Mouse (Mus musculus): ENCODE data around the gene Zfp579.

Gene Zfp579

DNA sequence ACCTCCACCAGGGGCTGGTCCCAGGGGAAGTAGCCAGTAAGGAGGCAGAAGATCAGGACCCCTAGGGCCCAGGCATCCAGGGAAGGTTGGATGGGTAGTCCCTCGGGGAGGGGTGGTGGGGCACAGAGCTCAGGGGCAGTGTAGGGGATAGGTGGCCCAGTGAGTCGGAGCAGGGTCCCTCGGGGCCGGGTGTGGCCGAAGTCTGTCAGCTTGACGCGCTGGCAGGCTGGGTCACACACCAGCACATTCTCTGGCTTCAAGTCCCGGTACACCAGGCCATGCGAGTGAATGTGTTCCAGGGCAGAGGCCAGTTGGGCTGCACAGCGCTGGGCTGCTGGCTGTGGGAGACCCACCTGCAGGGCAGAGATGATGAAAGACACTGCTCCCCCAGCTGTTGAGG lies 38.6 kb downstream of the Zfp579 start:
- DNase-seq (ENCODE audit: low spot score in 2 of 2) = no peak

DNA sequence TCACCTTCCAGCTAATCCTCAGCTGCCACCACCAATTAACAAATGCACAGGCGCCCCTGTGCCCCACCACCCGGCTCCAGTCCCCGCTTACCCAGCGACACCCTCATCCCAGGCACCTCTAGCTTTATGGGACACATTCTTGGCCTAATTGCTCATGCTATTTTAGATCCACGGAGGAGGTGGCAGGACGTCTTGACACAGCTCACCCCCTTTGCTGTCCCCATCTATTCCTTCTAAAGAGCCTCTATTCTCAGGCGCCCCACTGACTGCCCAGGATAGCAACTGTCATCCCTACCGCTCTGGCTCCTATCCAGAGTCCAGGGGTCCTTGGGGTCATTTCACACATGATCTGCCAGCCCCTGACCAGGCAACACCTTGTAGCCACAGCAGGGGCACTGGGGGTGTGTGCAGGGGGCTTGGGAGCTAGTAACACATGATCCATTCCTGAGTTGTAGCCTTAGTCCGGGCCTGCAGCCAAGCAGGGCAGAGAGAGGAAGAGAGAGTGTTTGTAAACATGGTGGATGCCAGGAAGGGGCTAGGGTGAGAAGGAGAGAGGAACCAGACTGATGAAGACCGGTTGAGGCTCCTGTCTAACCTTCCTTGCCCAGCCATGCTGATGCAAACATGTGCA lies 42.0 kb downstream of the Zfp579 start:
- DNase-seq (ENCODE audit: low spot score in 2 of 2) = no peak

DNA sequence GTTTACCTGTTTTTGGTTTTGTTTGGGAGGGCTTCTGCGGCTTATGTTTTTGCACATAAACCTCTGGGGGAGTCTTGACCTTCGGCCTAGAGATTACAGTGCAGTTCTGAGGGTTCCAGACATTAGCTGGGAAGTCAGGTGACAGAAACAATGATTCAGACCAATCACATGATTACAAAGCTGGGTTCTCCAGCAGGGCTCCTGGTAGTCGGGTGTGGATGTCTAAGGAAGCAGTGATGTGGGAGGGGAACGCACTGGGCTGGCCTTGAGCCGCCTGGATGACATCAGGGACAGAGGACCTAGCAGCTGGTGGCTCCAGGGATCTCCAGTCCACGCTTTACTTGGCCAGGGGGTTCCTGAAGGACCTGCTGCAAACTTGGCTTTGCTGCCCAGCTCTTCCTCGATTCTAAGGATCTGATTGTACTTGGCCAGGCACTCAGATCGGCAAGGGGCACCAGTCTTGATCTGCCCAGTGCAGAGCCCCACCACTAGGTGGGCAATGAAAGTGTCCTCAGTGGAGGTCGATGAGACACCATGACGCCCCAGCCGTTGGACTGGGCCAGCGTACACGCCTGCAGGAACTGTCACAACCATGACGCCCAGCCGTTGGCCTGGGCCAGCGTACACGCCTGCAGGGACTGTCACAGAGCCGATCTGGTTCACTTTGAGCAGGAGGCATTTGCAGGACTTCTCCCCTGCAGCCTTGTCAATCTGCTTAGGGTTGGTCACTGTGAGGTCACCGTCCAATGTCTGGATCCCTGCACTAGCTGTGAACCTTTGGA lies 45.2 kb downstream of the Zfp579 start:
- no peak for DNase-seq (ENCODE audit: low spot score in 2 of 2)

DNA sequence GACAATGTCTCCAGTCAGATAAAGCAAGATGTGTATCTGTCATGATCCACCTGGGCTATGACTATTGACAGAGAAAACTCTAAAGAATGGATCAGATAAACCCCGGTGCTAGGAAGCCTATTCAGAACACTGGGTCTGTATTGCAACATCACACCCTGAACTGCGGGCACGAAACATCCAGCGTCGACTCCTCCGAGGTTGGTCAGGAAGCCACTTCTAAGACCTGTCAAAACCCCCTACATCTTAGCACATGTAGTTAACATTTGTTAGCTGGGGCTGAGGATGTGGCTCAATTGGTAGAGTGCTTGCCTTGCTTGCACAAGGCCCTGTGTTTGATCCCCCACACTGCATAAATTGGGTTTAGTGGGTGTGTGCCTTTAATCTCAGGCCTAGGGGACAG lies 47.6 kb downstream of the Zfp579 start:
- DNase-seq (ENCODE audit: low spot score in 2 of 2) = no peak

DNA sequence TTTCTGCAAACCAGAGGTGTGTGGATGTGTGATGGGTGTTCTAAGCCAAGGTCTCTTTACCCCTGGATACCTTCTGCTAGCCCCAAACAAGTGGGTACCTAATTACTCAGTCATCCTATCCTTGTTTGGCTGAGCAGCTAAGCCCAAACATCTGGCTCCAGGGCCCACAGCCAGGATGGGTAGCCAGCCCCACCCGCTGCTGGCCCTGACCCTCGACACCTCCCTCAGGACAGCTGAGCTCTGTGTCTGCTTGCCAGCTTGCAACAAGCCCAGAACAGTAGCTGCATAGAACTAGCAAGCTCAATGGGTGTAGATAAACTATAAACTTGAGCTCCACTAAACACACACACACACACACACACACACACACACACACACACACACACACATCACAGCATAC lies 48.1 kb downstream of the Zfp579 start:
- no peak for DNase-seq (ENCODE audit: low spot score in 2 of 2)

DNA sequence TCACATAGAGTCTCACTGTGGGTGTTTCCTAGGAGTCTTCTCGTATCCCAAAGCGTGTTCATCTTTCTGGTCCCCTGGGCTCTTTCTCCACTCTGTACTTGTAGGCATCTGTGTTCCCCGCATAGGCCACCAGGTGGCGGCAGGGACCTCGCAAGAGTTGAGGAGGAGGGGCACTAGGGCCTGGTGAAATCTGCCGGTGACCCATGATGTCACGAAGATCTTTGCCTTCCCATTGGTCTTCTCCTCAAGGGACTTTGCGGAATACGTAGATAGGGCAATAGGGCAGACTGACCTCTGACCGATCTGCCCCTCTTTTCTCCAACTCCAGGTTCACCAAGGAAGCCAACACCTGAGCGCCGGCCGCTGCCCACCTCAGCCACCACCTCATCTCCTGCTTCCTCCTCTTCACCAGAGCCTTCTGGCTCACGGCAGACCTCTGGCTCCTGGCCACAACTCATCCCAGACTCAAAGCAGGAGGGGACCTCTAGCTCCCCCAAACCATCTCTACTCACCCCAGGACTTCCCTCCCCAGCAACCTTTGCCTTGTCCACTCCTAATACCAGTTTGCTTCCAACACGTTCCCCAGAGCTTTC lies 52.6 kb downstream of the Zfp579 start:
- peak; percentile 87 to 98 for DNase-seq (ENCODE audit: low spot score in 2 of 2)

DNA sequence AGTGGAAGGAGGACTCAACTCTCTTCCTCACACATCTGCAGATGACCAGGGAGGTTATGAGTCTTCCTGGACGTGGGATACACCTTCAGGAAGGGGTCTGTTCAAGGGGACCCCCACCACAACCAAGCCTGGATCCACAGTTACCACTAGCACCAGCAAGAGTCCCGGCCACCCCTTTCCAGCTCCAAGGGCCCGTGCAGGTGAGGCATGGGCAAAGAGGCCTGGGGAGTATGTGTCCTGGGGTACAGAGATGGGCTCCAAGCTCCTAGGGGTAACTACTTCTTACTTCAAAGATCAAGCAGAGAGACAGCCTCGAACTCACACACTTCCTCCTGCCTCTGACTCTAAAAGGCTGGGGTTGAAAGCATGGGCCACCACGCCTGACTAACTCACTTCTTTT lies 53.3 kb downstream of the Zfp579 start:
- DNase-seq (ENCODE audit: low spot score in 2 of 2) = no peak

DNA sequence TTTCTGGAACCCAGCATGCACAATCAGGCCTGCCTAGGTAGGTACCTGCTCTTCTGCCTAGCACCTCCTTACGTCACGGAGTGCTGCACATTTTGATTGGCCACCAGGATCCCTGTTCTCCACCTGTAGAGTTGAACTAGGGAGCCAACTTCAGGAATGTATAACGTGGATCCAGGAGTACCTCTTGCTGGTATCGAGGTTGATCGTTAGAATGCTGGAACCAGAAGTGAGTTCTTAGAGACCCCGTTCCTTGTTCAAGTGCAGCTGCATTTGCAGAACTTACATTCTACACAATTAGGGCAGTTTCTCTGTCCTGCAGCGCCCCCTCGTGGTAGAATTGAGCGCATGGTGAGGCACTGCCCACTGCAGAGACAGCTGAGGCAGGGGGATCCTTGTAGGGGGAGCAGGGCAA lies 55.9 kb downstream of the Zfp579 start:
- DNase-seq (ENCODE audit: low spot score in 2 of 2) = peak in 1 of 2 experiments; percentile 88

DNA sequence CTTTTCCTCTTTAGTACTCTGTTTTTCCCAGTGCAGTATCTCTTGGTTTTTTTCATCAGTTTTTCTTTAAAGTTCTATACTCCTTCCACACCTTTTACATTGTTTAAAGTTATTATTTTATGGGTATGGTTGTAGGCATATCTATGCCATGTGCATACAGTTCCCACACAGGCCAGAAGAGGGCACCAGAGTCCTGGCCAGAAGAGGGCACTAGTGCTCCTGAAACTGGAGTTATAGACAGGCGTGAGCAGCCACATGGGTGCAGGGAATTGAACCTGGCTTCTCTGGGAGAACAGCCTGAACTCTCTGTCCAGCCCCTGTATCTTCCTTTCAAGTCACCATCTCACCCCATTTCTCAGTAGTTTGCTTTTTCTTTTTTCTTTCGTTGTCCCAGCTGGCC lies 57.5 kb downstream of the Zfp579 start:
- DNase-seq (ENCODE audit: low spot score in 2 of 2) = peak in 1 of 2 experiments; percentile 68

DNA sequence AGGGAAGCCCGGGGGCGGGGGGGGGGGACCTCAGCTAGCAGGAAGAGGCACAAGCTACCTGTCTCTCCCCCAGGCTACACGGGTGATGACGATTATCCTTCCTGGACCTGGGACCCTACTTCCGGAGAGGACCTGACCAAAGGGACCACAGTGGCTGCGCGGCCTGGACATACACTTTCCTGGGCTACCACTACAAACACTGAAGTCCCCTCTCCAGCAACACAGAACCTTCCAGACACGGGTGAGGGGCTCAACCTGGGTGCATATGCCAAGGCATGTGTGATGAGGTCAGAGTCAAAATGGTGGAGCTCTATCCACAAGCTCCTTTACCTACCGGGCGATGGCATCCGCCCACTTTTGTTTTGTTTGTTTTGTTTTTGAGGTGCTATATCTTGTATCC lies 58.6 kb downstream of the Zfp579 start:
- DNase-seq (ENCODE audit: low spot score in 2 of 2) = no peak

DNA sequence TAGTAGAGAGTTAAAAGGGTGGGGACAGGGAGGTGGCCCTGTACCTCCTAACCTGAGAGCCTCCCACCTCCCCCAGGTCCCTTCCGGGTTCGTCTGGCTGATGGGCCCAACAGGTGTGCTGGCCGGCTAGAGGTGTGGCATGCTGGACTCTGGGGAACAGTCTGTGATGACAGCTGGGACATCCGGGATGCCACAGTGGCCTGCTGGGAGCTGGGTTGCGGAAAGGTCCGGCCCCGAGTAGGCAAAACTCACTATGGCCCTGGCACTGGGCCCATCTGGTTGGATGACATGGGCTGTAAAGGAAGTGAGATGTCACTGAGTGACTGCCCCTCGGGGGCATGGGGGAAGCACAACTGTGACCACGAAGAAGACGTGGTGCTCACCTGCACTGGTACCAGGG lies 59.1 kb downstream of the Zfp579 start:
- no peak for DNase-seq (ENCODE audit: low spot score in 2 of 2)

DNA sequence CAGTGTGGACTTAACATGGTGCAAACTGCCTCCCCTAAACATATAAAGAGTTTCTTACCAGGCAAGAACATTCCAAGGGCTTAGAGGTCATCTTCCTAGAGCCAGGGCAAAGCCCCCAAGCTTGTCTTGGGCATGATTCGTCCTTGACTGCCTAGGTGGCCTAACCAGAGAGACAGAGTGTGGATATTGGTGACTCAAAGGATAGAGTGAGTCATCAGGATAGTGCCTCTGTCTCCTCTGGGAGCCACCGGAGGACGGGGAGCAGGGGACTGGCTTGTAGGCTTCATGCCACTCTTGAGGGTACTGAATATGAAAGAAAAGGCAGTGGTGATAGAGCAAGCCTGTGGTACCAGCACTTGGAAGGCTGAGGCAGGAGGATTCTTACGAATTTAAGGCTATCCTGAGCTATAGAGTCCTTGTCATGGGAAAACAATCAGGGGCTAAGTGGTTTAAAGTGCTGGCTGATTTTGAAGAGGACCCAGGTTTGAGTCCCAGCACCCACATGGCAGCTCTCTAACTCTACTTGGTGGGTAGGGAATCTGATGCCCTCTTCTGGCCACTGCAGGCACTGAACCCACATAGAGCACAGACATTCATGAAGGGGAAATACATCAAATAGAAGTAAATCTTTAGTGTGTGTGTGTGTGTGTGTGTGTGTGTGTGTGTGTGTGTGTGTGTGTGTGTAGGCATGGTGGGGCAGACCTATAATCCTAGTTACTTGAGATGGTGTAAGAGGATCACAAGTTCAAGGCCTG lies 61.6 kb downstream of the Zfp579 start:
- no peak for DNase-seq (ENCODE audit: low spot score in 2 of 2)

Data from left cerebral cortex, adult 9 months (tissue).